Mouse (Mus musculus): ENCODE data around the gene Cnn2. TPM values are rescaled to one million over a fixed set of nuclear protein-coding genes. Genes with fewer than 3 reads are reported as not detected.

Gene Cnn2
- polyA plus RNA-seq, 1 experiment, result 109 TPM

GRCm38 (mm10) chr10:79987771-79988505, 446 bp upstream of the Cnn2 start:
- Histone ChIP-seq H3K27me3 (ENCODE audit: control insufficient read depth, insufficient read depth, insufficient read length) (no peaks in the 10 kb centered on the region), H3K4me3 (peak overlapping the region; percentile 74)
- TF ChIP-seq TCF12 (IDR thresholded peaks at IDR 0.05; ENCODE audit: insufficient read depth, poor library complexity, severe bottlenecking), result no peak
- TF ChIP-seq TCF3 (IDR thresholded peaks at IDR 0.05; ENCODE audit: insufficient read length, low read depth), result no peak
- TF ChIP-seq POLR2A (IDR thresholded peaks at IDR 0.05; ENCODE audit: insufficient read length, low read depth), result no peak

GRCm38 (mm10) chr10:79989272-79989786, 945 bp downstream of the Cnn2 start:
- no peak for TF ChIP-seq REST (IDR thresholded peaks at IDR 0.05; ENCODE audit: insufficient read depth, insufficient read length)
- no peak for TF ChIP-seq MYOG (IDR thresholded peaks at IDR 0.05; ENCODE audit: control insufficient read depth in 1 of 3, insufficient read depth in 1 of 3, insufficient read length in 2 of 3, low read depth in 2 of 3)
- no peak for TF ChIP-seq TCF3 (IDR thresholded peaks at IDR 0.05; ENCODE audit: insufficient read length, low read depth)
- no peak for TF ChIP-seq USF1 (IDR thresholded peaks at IDR 0.05; ENCODE audit: low read depth)
- no peak for TF ChIP-seq CEBPB (IDR thresholded peaks at IDR 0.05; ENCODE audit: insufficient read depth, poor library complexity, severe bottlenecking)
- TF ChIP-seq TCF12 (IDR thresholded peaks at IDR 0.05; ENCODE audit: insufficient read depth, poor library complexity, severe bottlenecking), result no peak
- TF ChIP-seq SRF (IDR thresholded peaks at IDR 0.05; ENCODE audit: control insufficient read depth, insufficient read length, low read depth), result no peak
- TF ChIP-seq POLR2AphosphoS2 (IDR thresholded peaks at IDR 0.05; ENCODE audit: insufficient read length, low read depth), result no peak
- TF ChIP-seq MAX (IDR thresholded peaks at IDR 0.05; ENCODE audit: low read depth), result no peak
- no peak for TF ChIP-seq POLR2A (IDR thresholded peaks at IDR 0.05; ENCODE audit: insufficient read length, low read depth)
- no peak for TF ChIP-seq MYOD1 (IDR thresholded peaks at IDR 0.05; ENCODE audit: control insufficient read depth in 1 of 3, insufficient read length in 2 of 3, low read depth in 2 of 3)
- no peak for TF ChIP-seq E2F4 (IDR thresholded peaks at IDR 0.05; ENCODE audit: insufficient read depth)
- Histone ChIP-seq H3K4me2 (ENCODE audit: low read depth) (peak overlapping the region; percentile 86), H3K4me3 (peak overlapping the region; percentile 74), H3K36me3 (ENCODE audit: control insufficient read depth, insufficient read depth) (peaks cover 3% of the 10 kb centered on the region), H3K27me3 (ENCODE audit: control insufficient read depth, insufficient read depth, insufficient read length) (no peaks in the 10 kb centered on the region), H3K79me2 (ENCODE audit: control insufficient read depth, insufficient read depth) (peaks cover 20% of the 10 kb centered on the region), H3ac (ENCODE audit: control insufficient read depth, insufficient read length) (peak overlapping the region; percentile 53)

More at GRCm38 (mm10) chr10:79987771-79988505, 446 bp upstream of the Cnn2 start:
- Histone ChIP-seq H3ac (ENCODE audit: control insufficient read depth, insufficient read length) (peak overlapping the region; percentile 53), H3K4me2 (ENCODE audit: low read depth) (peak overlapping the region; percentile 86), H3K79me2 (ENCODE audit: control insufficient read depth, insufficient read depth) (peaks cover 28% of the 10 kb centered on the region), H3K36me3 (ENCODE audit: control insufficient read depth, insufficient read depth) (peaks cover 3% of the 10 kb centered on the region)

- H3K79me2 ChIP-seq (ENCODE audit: control insufficient read depth, insufficient read depth), result peaks cover 20% of the 10 kb centered on the region
- peak overlapping the region; percentile 53 for H3ac ChIP-seq (ENCODE audit: control insufficient read depth, insufficient read length)
- peak overlapping the region; percentile 86 for H3K4me2 ChIP-seq (ENCODE audit: low read depth)
- H3K4me3 ChIP-seq, result peak overlapping the region; percentile 74
- H3K36me3 ChIP-seq (ENCODE audit: control insufficient read depth, insufficient read depth), result peaks cover 7% of the 10 kb centered on the region
- TF ChIP-seq TCF3 (IDR thresholded peaks at IDR 0.05; ENCODE audit: insufficient read length, low read depth) (peak; percentile 80), POLR2AphosphoS2 (IDR thresholded peaks at IDR 0.05; ENCODE audit: insufficient read length, low read depth) (peak; percentile 43), MAX (IDR thresholded peaks at IDR 0.05; ENCODE audit: low read depth) (no peak), SRF (IDR thresholded peaks at IDR 0.05; ENCODE audit: control insufficient read depth, insufficient read length, low read depth) (peak; percentile 24), CEBPB (IDR thresholded peaks at IDR 0.05; ENCODE audit: insufficient read depth, poor library complexity, severe bottlenecking) (no peak), TCF12 (IDR thresholded peaks at IDR 0.05; ENCODE audit: insufficient read depth, poor library complexity, severe bottlenecking) (peak; percentile 16), E2F4 (IDR thresholded peaks at IDR 0.05; ENCODE audit: insufficient read depth) (no peak), REST (IDR thresholded peaks at IDR 0.05; ENCODE audit: insufficient read depth, insufficient read length) (no peak), MYOG (IDR thresholded peaks at IDR 0.05; ENCODE audit: control insufficient read depth in 1 of 3, insufficient read depth in 1 of 3, insufficient read length in 2 of 3, low read depth in 2 of 3) (peak; percentile 42 to 93 (median 85)), MYOD1 (IDR thresholded peaks at IDR 0.05; ENCODE audit: control insufficient read depth in 1 of 3, insufficient read length in 2 of 3, low read depth in 2 of 3) (peak in 2 of 3 experiments; percentile 60 to 88), POLR2A (IDR thresholded peaks at IDR 0.05; ENCODE audit: insufficient read length, low read depth) (peak; percentile 34), USF1 (IDR thresholded peaks at IDR 0.05; ENCODE audit: low read depth) (no peak)
- H3K27me3 ChIP-seq (ENCODE audit: control insufficient read depth, insufficient read depth, insufficient read length), result no peaks in the 10 kb centered on the region
Observed at GRCm38 (mm10) chr10:79989870-79990269, 1.5 kb downstream of the Cnn2 start.

- Histone ChIP-seq H3K79me2 (ENCODE audit: control insufficient read depth, insufficient read depth) (peaks cover 20% of the 10 kb centered on the region), H3ac (ENCODE audit: control insufficient read depth, insufficient read length) (no peak overlapping the region), H3K36me3 (ENCODE audit: control insufficient read depth, insufficient read depth) (peaks cover 9% of the 10 kb centered on the region), H3K4me2 (ENCODE audit: low read depth) (no peak overlapping the region), H3K4me3 (no peak overlapping the region), H3K27me3 (ENCODE audit: control insufficient read depth, insufficient read depth, insufficient read length) (no peaks in the 10 kb centered on the region)
- TF ChIP-seq TCF3 (IDR thresholded peaks at IDR 0.05; ENCODE audit: insufficient read length, low read depth), result no peak
- TF ChIP-seq USF1 (IDR thresholded peaks at IDR 0.05; ENCODE audit: low read depth), result no peak
- no peak for TF ChIP-seq POLR2AphosphoS2 (IDR thresholded peaks at IDR 0.05; ENCODE audit: insufficient read length, low read depth)
- no peak for TF ChIP-seq MYOD1 (IDR thresholded peaks at IDR 0.05; ENCODE audit: control insufficient read depth in 1 of 3, insufficient read length in 2 of 3, low read depth in 2 of 3)
- no peak for TF ChIP-seq MYOG (IDR thresholded peaks at IDR 0.05; ENCODE audit: control insufficient read depth in 1 of 3, insufficient read depth in 1 of 3, insufficient read length in 2 of 3, low read depth in 2 of 3)
- no peak for TF ChIP-seq E2F4 (IDR thresholded peaks at IDR 0.05; ENCODE audit: insufficient read depth)
- TF ChIP-seq TCF12 (IDR thresholded peaks at IDR 0.05; ENCODE audit: insufficient read depth, poor library complexity, severe bottlenecking), result no peak
- TF ChIP-seq POLR2A (IDR thresholded peaks at IDR 0.05; ENCODE audit: insufficient read length, low read depth), result no peak
- no peak for TF ChIP-seq REST (IDR thresholded peaks at IDR 0.05; ENCODE audit: insufficient read depth, insufficient read length)
- no peak for TF ChIP-seq MAX (IDR thresholded peaks at IDR 0.05; ENCODE audit: low read depth)
- TF ChIP-seq SRF (IDR thresholded peaks at IDR 0.05; ENCODE audit: control insufficient read depth, insufficient read length, low read depth), result no peak
- TF ChIP-seq CEBPB (IDR thresholded peaks at IDR 0.05; ENCODE audit: insufficient read depth, poor library complexity, severe bottlenecking), result no peak
Observed at GRCm38 (mm10) chr10:79991099-79991498, 2.7 kb downstream of the Cnn2 start.

Data from myocyte (in vitro differentiated cells).